Mouse (Mus musculus) embryo, embryonic 10 days (tissue): ENCODE results near the gene Tjp1.

Experiments
- DNase-seq: peaks from one replicate; pipeline ENCODE4 v3.0.0-alpha.2; 2015; ENCODE audit warnings: low spot score

Gene Tjp1

GRCm38 (mm10) chr7:65356204-65356603, 171.4 kb downstream of the Tjp1 start:
- DNase-seq, result no peak

DNA sequence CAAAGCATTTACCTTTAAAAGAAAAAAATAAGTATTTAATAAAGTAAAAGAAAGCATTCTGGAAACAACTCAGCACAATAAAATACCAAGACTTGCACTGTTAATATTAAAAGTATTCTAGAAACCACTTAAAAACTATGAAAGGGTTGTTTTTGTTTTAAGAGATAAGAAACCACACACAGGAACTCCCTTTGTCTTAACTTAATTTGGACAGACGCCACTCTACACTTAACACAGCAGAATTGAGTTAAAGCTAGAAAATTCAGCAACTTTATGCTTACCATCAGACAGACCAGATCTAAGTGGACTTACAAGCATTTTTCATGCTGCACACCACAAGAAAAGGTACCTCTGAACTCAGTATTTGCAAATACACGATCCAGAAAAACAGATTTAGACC, 172.7 kb downstream of the Tjp1 start:
- no peak for DNase-seq

DNA sequence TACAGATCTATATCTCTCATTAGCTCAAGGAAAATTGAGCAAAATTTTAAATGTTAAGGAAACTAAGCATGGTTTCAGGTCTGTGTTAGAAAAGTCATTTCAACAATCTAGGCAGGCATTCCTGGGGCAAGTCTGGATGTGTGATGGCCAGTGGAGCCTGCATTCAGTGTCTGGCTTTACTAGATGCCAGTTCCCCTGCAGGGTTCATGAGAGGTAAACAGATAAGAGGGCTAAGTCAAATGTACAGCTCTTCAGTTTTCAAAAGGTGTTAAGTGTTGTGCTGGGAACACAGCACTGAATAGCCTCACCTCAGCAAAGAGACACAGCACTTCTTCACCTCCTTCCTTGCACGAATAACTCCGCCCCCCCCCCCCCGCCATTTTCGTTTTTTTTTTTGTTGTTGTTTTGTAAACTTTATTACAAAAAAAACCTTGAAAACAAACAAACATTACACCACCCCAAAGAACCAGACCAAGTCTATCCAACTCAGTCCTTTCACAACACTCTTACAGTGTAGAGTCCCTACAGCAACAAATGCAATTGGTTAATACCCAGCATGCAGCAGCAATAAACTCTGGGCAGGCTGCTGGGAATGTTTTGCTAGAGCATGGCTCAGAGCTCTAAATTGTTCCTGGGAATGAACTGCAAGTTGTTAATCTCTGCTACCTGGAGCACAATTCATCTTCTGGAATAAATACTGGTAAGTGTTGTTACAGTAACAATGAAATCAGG, 177.1 kb downstream of the Tjp1 start:
- DNase-seq, result no peak

- no peak for DNase-seq
Measured at GRCm38 (mm10) chr7:65348540-65348939, 179.0 kb downstream of the Tjp1 start.

DNA sequence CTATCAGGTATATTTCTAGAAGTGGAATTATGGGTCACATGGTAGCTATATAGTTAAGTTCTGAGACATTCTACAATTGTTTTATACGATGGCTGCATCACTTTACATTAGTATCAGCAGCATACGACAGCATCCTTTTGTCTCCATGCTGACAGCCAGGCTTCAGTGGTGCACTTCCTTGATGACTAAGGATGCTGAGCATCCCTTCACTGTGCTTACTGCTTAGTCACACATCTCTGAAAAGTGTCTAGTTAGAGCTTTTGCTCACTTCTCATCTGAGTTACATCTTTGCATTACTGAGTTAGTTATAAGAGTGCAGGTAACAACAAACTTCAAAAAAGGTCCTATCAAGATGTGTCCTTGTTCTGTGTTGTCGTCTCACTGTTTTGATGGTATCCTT, 182.3 kb downstream of the Tjp1 start:
- no peak for DNase-seq

- DNase-seq, result no peak
Measured at GRCm38 (mm10) chr7:65337581-65338270, 189.9 kb downstream of the Tjp1 start.

DNA sequence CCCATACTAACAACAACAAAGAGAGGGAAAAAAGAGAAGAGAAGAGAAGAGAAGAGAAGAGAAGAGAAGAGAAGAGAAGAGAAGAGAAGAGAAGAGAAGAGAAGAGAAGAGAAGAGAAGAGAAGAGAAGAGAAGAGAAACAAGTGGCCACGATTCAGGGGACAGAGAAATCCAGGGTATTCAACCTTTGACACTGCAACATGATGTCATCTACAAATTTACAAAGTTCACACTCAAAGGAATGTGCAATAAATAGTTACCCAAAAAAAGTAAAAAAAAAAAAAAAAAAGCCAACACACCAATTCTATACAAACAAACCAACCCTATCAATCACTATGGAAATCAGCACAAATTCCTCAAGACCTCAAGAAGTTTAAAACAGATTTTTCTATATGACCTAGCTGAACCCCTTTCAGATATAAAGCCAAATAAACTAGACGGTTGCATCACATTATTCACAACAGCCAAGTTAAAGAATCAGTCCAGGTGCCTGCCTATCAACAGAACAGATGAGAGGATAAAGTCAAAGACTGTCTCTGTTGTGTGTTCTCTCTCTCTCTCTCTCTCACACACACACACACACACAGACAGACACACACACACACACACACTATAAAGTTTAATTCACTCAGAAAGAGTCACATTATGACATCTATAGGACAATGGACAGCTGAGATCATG, 194.4 kb downstream of the Tjp1 start:
- DNase-seq, result no peak

DNA sequence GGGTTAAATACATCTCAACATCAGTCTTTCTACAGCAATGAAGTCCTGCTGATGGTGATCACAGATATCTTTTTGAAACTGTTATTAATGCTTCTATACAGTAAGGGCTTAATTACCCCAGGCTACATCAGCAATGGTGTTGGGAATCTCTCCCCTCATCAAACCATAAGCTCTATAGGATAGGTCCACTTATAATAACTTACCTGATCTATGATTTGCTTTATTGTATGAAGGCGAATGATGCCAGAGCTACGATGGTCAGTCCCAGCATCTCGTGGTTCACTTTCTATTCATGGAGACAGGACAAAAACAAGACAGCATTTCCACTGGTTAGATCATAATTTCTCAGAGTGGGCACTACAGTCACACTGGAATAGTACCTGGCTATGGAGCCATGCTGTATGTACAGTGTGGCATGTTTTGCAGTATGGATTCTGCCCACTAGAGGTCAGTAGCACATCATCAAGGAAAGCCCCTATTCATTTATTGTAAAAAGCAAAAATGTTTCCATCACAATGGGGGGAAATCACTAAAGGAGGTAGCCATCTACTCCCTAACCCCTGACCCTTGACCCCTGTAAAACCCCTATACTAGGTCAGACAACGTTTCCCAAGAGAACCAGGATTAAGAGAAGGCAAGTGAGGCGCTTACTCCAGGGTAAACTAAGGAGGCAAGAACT, 208.4 kb downstream of the Tjp1 start:
- DNase-seq, result peak; percentile 80

DNA sequence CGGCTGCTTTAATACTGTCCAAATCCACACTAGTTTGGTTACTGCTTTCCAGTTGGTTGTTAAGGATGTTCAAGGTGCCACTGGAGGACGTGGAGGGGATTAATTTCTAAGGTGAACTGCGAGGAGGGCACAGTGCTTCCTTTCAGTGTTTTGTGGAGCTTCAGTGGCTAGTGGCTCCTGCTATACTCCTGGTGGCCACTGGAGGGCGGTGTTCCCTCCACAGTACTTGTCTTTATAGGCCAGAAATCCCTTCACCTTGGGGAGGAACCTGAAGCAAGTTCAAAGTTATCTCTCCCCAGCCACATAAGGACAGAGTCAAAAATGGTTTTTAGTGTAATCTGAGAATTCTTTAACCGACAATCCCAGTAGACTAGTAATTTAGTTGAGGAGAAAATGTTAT, 210.2 kb downstream of the Tjp1 start:
- peak; percentile 74 for DNase-seq

DNA sequence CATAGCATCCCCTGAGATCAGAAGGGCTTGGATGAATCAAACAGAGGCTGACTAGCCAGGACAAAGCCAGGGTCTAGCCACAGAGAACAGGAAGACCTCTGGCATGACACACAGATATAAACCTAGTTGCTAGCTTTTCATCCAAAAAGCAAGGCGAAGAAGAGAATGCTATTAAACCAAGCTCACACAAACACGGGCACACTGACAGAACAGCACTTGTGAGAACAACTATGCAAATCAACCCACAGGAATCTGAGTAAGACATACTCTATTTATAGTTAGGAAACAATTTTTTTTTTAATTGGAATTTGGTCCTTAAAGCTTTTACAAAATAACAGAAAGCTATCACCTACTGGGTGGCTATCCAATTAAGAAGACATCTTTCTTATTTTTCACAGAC, 212.4 kb downstream of the Tjp1 start:
- no peak for DNase-seq

- DNase-seq, result no peak
Measured at GRCm38 (mm10) chr7:65296675-65297589, 230.6 kb downstream of the Tjp1 start.

GRCm38 (mm10) chr7:65282886-65283285, 244.7 kb downstream of the Tjp1 start:
- DNase-seq, result no peak

DNA sequence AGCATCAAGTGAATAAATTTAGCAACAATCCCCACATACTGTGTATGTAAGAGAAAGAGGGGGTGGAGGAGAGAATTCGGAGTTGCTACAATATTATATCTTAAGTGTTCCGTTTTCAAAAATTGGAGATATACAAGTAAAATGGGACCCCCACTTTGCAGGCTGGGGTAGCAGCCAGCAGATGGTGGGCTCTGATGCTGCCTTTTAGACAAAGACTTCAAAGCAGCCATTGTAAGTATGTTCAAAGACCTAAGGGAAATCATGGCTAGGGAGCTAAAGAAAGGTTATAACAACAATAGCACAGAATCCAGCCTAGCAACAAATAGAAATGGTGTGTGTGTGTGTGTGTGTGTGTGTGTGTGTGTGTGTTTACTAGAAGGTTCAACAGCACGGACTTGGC, 245.6 kb downstream of the Tjp1 start:
- DNase-seq, result no peak

DNA sequence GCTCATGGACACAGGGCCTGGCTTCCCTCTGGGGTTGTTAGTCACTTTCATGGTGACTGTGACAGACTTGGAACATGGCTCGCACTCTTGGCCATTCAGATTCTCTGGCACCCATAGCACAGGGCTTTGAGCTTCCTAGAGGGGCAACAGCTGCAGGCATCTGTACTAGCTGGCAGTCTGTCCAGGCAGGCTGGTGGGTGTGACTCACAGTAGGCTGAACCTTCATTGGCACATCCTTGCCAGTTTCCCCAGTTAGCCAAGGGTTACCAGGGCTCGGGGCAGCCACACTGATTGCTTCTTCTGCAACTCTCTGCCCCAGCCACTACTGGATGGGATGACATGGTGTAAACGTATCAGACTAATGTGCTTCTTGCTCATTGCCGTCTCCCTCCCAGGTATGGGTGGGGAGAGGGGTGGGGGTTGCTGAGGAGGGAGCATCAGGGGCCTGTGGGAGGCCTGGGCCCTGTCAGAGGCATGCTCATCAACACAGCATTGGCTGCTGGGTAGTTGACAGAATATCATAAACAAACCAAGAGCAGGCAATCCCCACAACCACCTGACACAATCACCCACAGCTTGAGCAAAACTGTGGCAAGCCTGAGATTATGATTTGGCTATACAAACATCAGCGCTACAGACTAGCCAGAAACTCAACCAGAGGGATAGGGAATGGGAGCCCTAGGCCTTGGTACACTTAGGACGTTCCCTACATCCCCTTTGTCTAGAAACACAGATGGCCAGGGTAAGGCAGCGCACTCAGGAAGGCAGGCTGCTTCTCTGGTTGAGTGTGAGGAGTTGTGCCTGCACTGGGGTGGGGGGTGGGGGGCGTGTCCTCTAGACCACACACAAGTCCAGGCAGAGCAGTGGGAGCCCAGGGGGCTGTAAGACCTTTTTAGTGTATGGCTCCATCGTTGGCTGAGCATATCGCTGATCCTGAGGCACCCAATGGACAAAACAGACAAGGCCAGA, 246.4 kb downstream of the Tjp1 start:
- DNase-seq, result no peak

DNA sequence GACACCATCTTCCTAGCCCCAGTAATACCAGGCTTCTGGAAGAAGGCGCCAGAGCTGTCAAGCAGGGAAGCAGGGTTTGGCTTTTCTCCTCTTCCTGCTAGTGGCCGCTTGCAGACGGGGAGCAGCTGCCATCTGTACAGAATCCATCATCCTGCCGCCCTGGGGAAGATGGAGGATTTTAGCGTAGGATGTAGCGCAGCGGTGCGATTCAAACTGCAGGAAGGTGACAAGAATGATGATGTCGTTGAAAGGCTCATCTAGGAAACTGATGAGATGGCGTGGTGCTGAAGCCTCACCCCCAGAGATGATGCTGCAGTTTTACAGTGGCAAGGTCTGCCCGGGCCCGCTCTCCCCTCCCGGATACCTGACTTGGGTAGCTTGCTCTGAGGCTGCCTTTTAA, 248.3 kb downstream of the Tjp1 start:
- DNase-seq, result no peak

DNA sequence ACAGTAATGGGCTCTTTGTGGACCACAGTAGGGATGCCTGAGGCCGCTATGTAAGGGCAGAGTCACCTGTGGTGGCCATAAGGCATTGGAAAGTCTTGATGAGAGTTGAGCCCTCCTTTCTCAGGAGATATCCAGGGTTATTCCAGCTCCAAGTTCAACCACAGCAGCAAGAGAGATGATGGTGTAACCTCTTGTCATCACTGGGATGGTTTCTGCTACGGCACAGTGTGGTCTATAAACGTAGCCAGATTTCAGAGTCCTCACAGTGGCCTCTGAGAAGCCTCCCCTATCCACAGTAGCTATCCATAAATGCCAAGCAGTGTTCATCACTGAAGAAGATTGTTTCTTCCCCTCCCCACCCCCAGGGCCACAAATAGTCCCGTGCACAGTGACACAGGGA, 251.8 kb downstream of the Tjp1 start:
- DNase-seq, result no peak

DNA sequence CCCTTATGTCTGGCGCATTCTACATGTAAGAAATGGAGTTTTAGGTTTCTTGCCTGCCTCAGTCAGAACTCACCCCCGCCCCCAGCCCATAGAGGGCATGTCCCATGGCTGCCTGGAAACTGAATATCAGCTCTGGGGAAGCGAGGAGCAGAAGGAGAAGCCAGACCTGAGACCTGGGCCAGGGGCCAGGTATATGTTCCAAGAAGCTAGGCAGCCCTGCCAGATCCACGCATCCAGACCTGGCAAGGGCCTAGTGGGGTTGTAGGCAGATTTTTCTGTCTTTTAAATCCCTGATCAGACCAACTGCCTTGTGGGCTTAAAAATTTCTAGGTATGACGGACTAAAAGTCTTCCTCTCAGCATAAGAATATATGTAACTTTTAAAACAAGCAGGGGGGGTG, 253.4 kb downstream of the Tjp1 start:
- no peak for DNase-seq

DNA sequence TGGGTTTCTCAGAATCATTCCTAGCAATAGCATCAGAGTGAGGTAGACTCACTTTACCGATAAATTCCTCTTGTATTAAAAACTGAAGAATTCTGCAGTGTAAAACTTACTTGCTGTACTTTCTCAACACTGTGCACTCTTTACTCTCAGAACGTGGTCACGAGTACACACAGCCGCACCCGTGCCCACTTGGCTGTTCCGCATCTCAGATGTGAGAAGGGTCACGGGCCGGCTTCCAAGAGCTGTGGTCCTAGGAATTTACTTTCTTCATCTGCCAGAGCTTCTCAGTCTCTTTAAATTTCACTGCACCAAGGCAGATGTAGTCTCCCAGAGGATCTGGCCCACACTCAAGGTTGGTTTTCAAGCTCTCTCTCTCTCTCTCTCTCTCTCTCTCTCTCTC, 277.9 kb downstream of the Tjp1 start:
- DNase-seq, result no peak
